Mouse (Mus musculus) limb, embryonic 12.5 days (tissue): Measurements from ENCODE around the gene Kit. TPM values are rescaled to one million over a fixed set of nuclear protein-coding genes. Genes with fewer than 3 reads are reported as not detected.

Source experiments
- ATAC-seq: fragments of 200-750 bp; cut with Nextera tagmentation; 2 replicates; pipeline ENCODE4 v1.8.0; 2017; ENCODE audit warnings: low read depth, moderate TSS enrichment; ENCODE audit not compliant: insufficient number of reproducible peaks, insufficient read depth, low FRiP score, low TSS enrichment
- H3K27ac ChIP-seq: fragments of 300-500 bp; sonication (generic); 2 replicates; pipeline ENCODE4 v1.5.1; 2016; ENCODE audit warnings: mild to moderate bottlenecking, moderate library complexity
- H3K27me3 ChIP-seq: fragments of 300-500 bp; sonication (generic); 2 replicates; pipeline ENCODE4 v1.6.1; 2016; ENCODE audit warnings: mild to moderate bottlenecking, moderate library complexity
- H3K36me3 ChIP-seq: fragments of 300-500 bp; sonication (generic); 2 replicates; pipeline ENCODE4 v1.6.1; 2016; ENCODE audit warnings: mild to moderate bottlenecking, moderate library complexity
- H3K4me1 ChIP-seq: fragments of 300-500 bp; sonication (generic); replicated peaks from 2 replicates; pipeline ENCODE4 v1.6.1; 2016
- H3K4me2 ChIP-seq: fragments of 300-500 bp; sonication (generic); 2 replicates; pipeline ENCODE4 v1.6.1; 2016; ENCODE audit warnings: mild to moderate bottlenecking, moderate library complexity
- H3K4me3 ChIP-seq: fragments of 300-500 bp; sonication (generic); replicated peaks from 2 replicates; pipeline ENCODE4 v1.5.1; 2016; ENCODE audit warnings: mild to moderate bottlenecking
- H3K9ac ChIP-seq: fragments of 300-500 bp; sonication (generic); replicated peaks from 2 replicates; pipeline ENCODE4 v1.6.1; 2016; ENCODE audit warnings: mild to moderate bottlenecking, moderate library complexity
- H3K9me3 ChIP-seq: fragments of 300-500 bp; sonication (generic); 2 replicates; pipeline ENCODE4 v1.6.1; 2016; ENCODE audit warnings: mild to moderate bottlenecking, moderate library complexity
- WGBS: fragments of 180-500 bp; shearing (Covaris S2); methylation state at CpG from one replicate; pipeline ENCODE4 v1.1.7; 2016; 5-methylcytosine and 5-hydroxymethylcytosine counted together
- polyA plus RNA-seq: library from polyadenylated mRNA; unstranded; fragments of >200 nt; fragmentation: Nextera tagmentation; extraction: Ambion mirVana; gene quantifications from 2 replicates; pipeline ENCODE4 v1.2.1, GENCODE M21; 2016

The Kit gene
- polyA plus RNA-seq, 1 experiment from 2014 or later, result 15.0 TPM

- H3K9me3 ChIP-seq, result no peaks in the 10 kb centered on the region
- no peak overlapping the region for H3K4me2 ChIP-seq
- ATAC-seq, result no peak
- no peaks in the 10 kb centered on the region for H3K36me3 ChIP-seq
- H3K9ac ChIP-seq, result no peak overlapping the region
- no peak overlapping the region for H3K4me3 ChIP-seq
- H3K4me1 ChIP-seq, result peaks cover 22% of the 10 kb centered on the region
- H3K27ac ChIP-seq, result no peak overlapping the region
- H3K27me3 ChIP-seq, result no peaks in the 10 kb centered on the region
- 63% methylated on average over 6 of the region's 6 CpGs for WGBS
These were observed 16.2 kb downstream of the Kit start for GRCm38 (mm10) chr5:75590961-75591360.

GRCm38 (mm10) chr5:75591567-75591966, 16.9 kb downstream of the Kit start:
- Histone ChIP-seq H3K36me3 (no peaks in the 10 kb centered on the region), H3K9ac (no peak overlapping the region)
- 82% methylated on average over 11 of the region's 11 CpGs for WGBS

GRCm38 (mm10) chr5:75595319-75595718, 20.6 kb downstream of the Kit start:
- H3K27me3 ChIP-seq, result no peaks in the 10 kb centered on the region
- H3K36me3 ChIP-seq, result no peaks in the 10 kb centered on the region
- H3K9ac ChIP-seq, result no peak overlapping the region
- H3K4me3 ChIP-seq, result no peak overlapping the region
- H3K4me2 ChIP-seq, result no peak overlapping the region
- 92% methylated on average over 10 of the region's 10 CpGs for WGBS
- H3K9me3 ChIP-seq, result no peaks in the 10 kb centered on the region
- peaks cover 37% of the 10 kb centered on the region for H3K4me1 ChIP-seq
- no peak for ATAC-seq
- H3K27ac ChIP-seq, result no peak overlapping the region

More at GRCm38 (mm10) chr5:75591567-75591966, 16.9 kb downstream of the Kit start:
- Histone ChIP-seq H3K4me1 (peaks cover 28% of the 10 kb centered on the region), H3K4me3 (no peak overlapping the region), H3K4me2 (no peak overlapping the region), H3K27me3 (no peaks in the 10 kb centered on the region), H3K27ac (no peak overlapping the region), H3K9me3 (no peaks in the 10 kb centered on the region)
- no peak for ATAC-seq

- 20% methylated on average over 14 of the region's 14 CpGs for WGBS
- no peaks in the 10 kb centered on the region for H3K36me3 ChIP-seq
- H3K9ac ChIP-seq, result no peak overlapping the region
- H3K27ac ChIP-seq, result no peak overlapping the region
- no peak overlapping the region for H3K4me3 ChIP-seq
- no peaks in the 10 kb centered on the region for H3K27me3 ChIP-seq
- peaks cover 37% of the 10 kb centered on the region for H3K4me1 ChIP-seq
- H3K9me3 ChIP-seq, result no peaks in the 10 kb centered on the region
- H3K4me2 ChIP-seq, result peak overlapping the region; percentile 24
- ATAC-seq, result no peak
These were observed 21.5 kb downstream of the Kit start for GRCm38 (mm10) chr5:75596211-75596610.

GRCm38 (mm10) chr5:75597316-75597715, 22.6 kb downstream of the Kit start:
- no peaks in the 10 kb centered on the region for H3K27me3 ChIP-seq
- 59% methylated on average over 2 of the region's 2 CpGs for WGBS
- no peak overlapping the region for H3K27ac ChIP-seq
- H3K36me3 ChIP-seq, result no peaks in the 10 kb centered on the region
- H3K4me1 ChIP-seq, result peaks cover 28% of the 10 kb centered on the region
- no peak overlapping the region for H3K4me3 ChIP-seq
- no peak overlapping the region for H3K9ac ChIP-seq
- no peak overlapping the region for H3K4me2 ChIP-seq
- no peaks in the 10 kb centered on the region for H3K9me3 ChIP-seq
- ATAC-seq, result no peak

GRCm38 (mm10) chr5:75598491-75598890, 23.8 kb downstream of the Kit start:
- Histone ChIP-seq H3K27ac (no peak overlapping the region), H3K4me1 (peaks cover 20% of the 10 kb centered on the region), H3K36me3 (no peaks in the 10 kb centered on the region), H3K4me3 (no peak overlapping the region), H3K4me2 (no peak overlapping the region), H3K9me3 (no peaks in the 10 kb centered on the region), H3K9ac (no peak overlapping the region), H3K27me3 (no peaks in the 10 kb centered on the region)
- no peak; the same call in 1 of the 2 replicates for ATAC-seq
- 94% methylated on average over 13 of the region's 13 CpGs for WGBS

GRCm38 (mm10) chr5:75599991-75600390, 25.3 kb downstream of the Kit start:
- no peak for ATAC-seq
- peaks cover 18% of the 10 kb centered on the region for H3K4me1 ChIP-seq
- no peaks in the 10 kb centered on the region for H3K9me3 ChIP-seq
- no peak overlapping the region for H3K4me2 ChIP-seq
- no peaks in the 10 kb centered on the region for H3K27me3 ChIP-seq
- 63% methylated on average over 6 of the region's 6 CpGs for WGBS
- H3K36me3 ChIP-seq, result no peaks in the 10 kb centered on the region
- H3K27ac ChIP-seq, result no peak overlapping the region
- no peak overlapping the region for H3K4me3 ChIP-seq
- H3K9ac ChIP-seq, result no peak overlapping the region

GRCm38 (mm10) chr5:75604238-75604637, 29.5 kb downstream of the Kit start:
- Histone ChIP-seq H3K4me3 (no peak overlapping the region), H3K27me3 (no peaks in the 10 kb centered on the region), H3K27ac (no peak overlapping the region), H3K4me2 (no peak overlapping the region), H3K9ac (no peak overlapping the region), H3K4me1 (peaks cover 9% of the 10 kb centered on the region), H3K9me3 (no peaks in the 10 kb centered on the region), H3K36me3 (no peaks in the 10 kb centered on the region)
- 76% methylated on average over 9 of the region's 9 CpGs for WGBS
- ATAC-seq, result no peak

- Histone ChIP-seq H3K36me3 (no peaks in the 10 kb centered on the region), H3K27ac (0 out of 2 replicates have a peak overlapping the region, but pooled peaks have one; percentile 23), H3K4me3 (no peak overlapping the region), H3K4me2 (no peak overlapping the region), H3K9ac (no peak overlapping the region), H3K9me3 (no peaks in the 10 kb centered on the region), H3K4me1 (0 out of 2 replicates have a peak, but pooled peaks cover 2% of the 10 kb centered on the region), H3K27me3 (no peaks in the 10 kb centered on the region)
- no peak for ATAC-seq
- 83% methylated on average over 14 of the region's 14 CpGs for WGBS
These were observed 32.2 kb downstream of the Kit start for GRCm38 (mm10) chr5:75606898-75607297.

- no peaks in the 10 kb centered on the region for H3K36me3 ChIP-seq
- no peak overlapping the region for H3K9ac ChIP-seq
- H3K4me1 ChIP-seq, result 0 out of 2 replicates have a peak, but pooled peaks cover 2% of the 10 kb centered on the region
- no peaks in the 10 kb centered on the region for H3K27me3 ChIP-seq
- H3K4me3 ChIP-seq, result no peak overlapping the region
- H3K4me2 ChIP-seq, result no peak overlapping the region
- H3K27ac ChIP-seq, result no peak overlapping the region
- 91% methylated on average over 12 of the region's 12 CpGs for WGBS
- ATAC-seq, result no peak
- no peaks in the 10 kb centered on the region for H3K9me3 ChIP-seq
These were observed 33.3 kb downstream of the Kit start for GRCm38 (mm10) chr5:75607971-75608370.

GRCm38 (mm10) chr5:75612380-75612779, 37.7 kb downstream of the Kit start:
- Histone ChIP-seq H3K4me1 (no peaks in the 10 kb centered on the region), H3K27ac (no peak overlapping the region), H3K9ac (no peak overlapping the region), H3K4me3 (no peak overlapping the region), H3K27me3 (no peaks in the 10 kb centered on the region), H3K36me3 (no peaks in the 10 kb centered on the region), H3K9me3 (no peaks in the 10 kb centered on the region), H3K4me2 (no peak overlapping the region)
- WGBS, result 52% methylated on average over 1 of the region's 1 CpGs
- no peak for ATAC-seq

GRCm38 (mm10) chr5:75612926-75613325, 38.2 kb downstream of the Kit start:
- Histone ChIP-seq H3K4me2 (no peak overlapping the region), H3K27me3 (no peaks in the 10 kb centered on the region), H3K9ac (no peak overlapping the region), H3K36me3 (no peaks in the 10 kb centered on the region), H3K4me3 (no peak overlapping the region), H3K27ac (no peak overlapping the region), H3K4me1 (no peaks in the 10 kb centered on the region), H3K9me3 (no peaks in the 10 kb centered on the region)
- 96% methylated on average over 4 of the region's 4 CpGs for WGBS
- no peak for ATAC-seq
